Mouse (Mus musculus): ENCODE results near the gene Slc27a5. TPM values are rescaled to one million over a fixed set of nuclear protein-coding genes. Genes with fewer than 3 reads are reported as not detected.
A peak's percentile ranks its signal among the peaks of the same experiment; 100 is the strongest.

Slc27a5 gene
- total and polyA plus RNA-seq, 3 experiments = 0.13 TPM; not detected in 2

DNA sequence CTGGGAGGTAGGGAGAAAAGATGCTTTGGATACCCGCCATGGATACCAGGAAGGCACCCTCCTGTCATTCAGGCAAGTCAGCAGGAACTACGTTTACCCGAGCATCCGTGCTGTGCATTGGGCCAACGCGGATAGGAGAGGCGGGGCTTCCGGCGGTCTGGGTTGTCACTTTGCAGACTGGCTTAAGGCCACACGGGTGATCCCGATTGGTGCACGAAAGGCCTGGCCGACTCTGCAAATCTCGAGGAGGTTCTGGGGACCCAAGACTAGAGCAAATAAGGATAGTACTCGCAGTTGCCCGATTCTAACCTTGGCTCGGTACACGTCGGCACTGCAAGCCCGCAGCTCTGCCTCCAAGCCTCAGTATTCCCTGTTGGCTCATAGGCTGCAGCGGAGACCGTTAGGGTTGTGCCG is 32.3 kb downstream of the Slc27a5 start, which contains the start of gene Zfp324:
Zfp324 (plus strand) TSS at position 161 of the 414 bp plus-strand sequence.
- Histone ChIP-seq H3K9ac (ENCODE audit: control insufficient read depth, low read depth, low read length, poor library complexity, severe bottlenecking) (peak within 1 kb of the TSS; percentile 84), H3K27me3 (ENCODE audit: control insufficient read depth in 1 of 2, insufficient read depth in 2 of 2, low read length in 2 of 2) (no peaks in the 10 kb centered on the region), H3K27ac (ENCODE audit: control insufficient read depth, low read depth, low read length) (peak within 1 kb of the TSS; percentile 83), H3K4me1 (ENCODE audit: control insufficient read depth in 1 of 2, insufficient read depth in 2 of 2, low read length in 2 of 2) (peaks cover 2 to 21% of the 10 kb centered on the region in 2 experiments; a peak in 2 of 4 replicates), H3K79me2 (ENCODE audit: control insufficient read depth, insufficient read depth, low read length, poor library complexity) (peaks cover 6% of the 10 kb centered on the region), H3K36me3 (ENCODE audit: control insufficient read depth in 1 of 2, insufficient read depth in 2 of 2, low read length in 2 of 2) (peaks cover 0 to 14% of the 10 kb centered on the region in 2 experiments; a peak in 2 of 4 replicates), H3K4me3 (ENCODE audit: control insufficient read depth in 1 of 2, insufficient read depth in 1 of 2, low read depth in 2 of 2, low read length in 2 of 2) (peak within 1 kb of the TSS; percentile 79 to 84), H3K9me3 (replicated peaks; ENCODE audit: insufficient read depth, low read length) (no peaks in the 10 kb centered on the region)
- TF ChIP-seq POLR2A (IDR thresholded peaks at IDR 0.05; ENCODE audit: control insufficient read depth in 1 of 2, insufficient read depth in 1 of 2, low read depth in 1 of 2, low read length in 2 of 2, poor library complexity in 1 of 2) (peak; percentile 48 to 79; a peak in 3 of 4 replicates), ZMIZ1 (IDR thresholded peaks at IDR 0.05; ENCODE audit: low read depth, low read length) (peak; percentile 72; the same call in 1 of the 2 replicates), RCOR1 (IDR thresholded peaks at IDR 0.05; ENCODE audit: low read depth, low read length) (no peak), ETS1 (IDR thresholded peaks at IDR 0.05; ENCODE audit: low read depth, low read length) (no peak), ZNF384 (IDR thresholded peaks at IDR 0.05; ENCODE audit: low read depth, low read length) (0 out of 2 replicates have a peak, but pooled peaks have one; percentile 9), TBP (IDR thresholded peaks at IDR 0.05; ENCODE audit: low read depth, low read length) (peak; percentile 73), HCFC1 (IDR thresholded peaks at IDR 0.05; ENCODE audit: low read depth, low read length) (peak; percentile 78), NRF1 (IDR thresholded peaks at IDR 0.05; ENCODE audit: insufficient read depth, low read depth, low read length, poor library complexity, severe bottlenecking) (no peak), USF2 (IDR thresholded peaks at IDR 0.05; ENCODE audit: borderline replicate concordance in 1 of 2, insufficient read depth in 1 of 2, low read depth in 1 of 2, low read length in 2 of 2) (no peak), MYC (IDR thresholded peaks at IDR 0.05; ENCODE audit: low read depth, low read length) (no peak), ZC3H11A (IDR thresholded peaks at IDR 0.05; ENCODE audit: low read depth, low read length) (no peak), NELFE (IDR thresholded peaks at IDR 0.05; ENCODE audit: low read depth, low read length) (peak; percentile 74), UBTF (IDR thresholded peaks at IDR 0.05; ENCODE audit: borderline replicate concordance, insufficient read depth, low read depth, low read length) (0 out of 2 replicates have a peak, but pooled peaks have one; percentile 32), ZKSCAN1 (IDR thresholded peaks at IDR 0.05; ENCODE audit: low read depth, low read length) (no peak), SIN3A (IDR thresholded peaks at IDR 0.05; ENCODE audit: low read length) (peak; percentile 69), POLR2AphosphoS2 (IDR thresholded peaks at IDR 0.05; ENCODE audit: low read length) (peak; percentile 35; the same call in 1 of the 2 replicates), ELF1 (IDR thresholded peaks at IDR 0.05; ENCODE audit: low read depth, low read length) (peak; percentile 72), TCF12 (IDR thresholded peaks at IDR 0.05; ENCODE audit: low read depth, low read length) (peak; percentile 35; the same call in 1 of the 2 replicates)
- DNase-seq (ENCODE audit: low read depth, low spot score) = peak; percentile 96

DNA sequence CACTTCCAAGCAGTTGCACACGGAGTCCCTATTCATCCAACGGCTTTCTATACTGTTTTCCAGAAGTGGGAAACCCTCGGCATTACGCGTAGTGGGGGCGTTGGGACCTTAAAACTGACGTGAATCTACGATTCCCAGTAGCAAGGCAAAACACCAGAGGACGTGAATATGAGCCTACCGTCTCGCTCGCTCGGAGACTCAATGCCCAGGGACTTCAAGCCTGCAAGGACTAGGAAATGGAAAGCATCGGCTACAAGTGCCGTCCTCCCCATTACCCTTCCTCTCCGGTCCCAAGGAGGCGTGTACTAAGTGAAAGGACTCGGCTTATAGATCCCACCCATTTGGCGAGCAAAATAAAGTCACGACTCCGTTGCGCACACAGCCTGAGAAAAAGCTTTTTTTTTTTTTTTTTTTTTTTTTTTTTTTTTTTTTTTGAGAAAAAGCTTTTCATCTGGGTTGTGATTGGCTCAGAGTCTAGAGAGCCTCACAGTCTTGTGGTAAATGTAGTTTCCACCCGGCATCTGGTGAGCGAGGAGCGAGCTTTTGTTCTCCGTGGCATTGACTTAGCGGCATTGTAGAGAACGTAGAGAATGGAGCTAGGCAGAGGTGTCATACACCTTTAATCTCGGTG is 36.4 kb downstream of the Slc27a5 start:
- peak overlapping the region; percentile 84 for H3K27ac ChIP-seq (ENCODE audit: control insufficient read depth, low read depth, low read length)
- H3K9ac ChIP-seq (ENCODE audit: control insufficient read depth, low read depth, low read length, poor library complexity, severe bottlenecking) = peak overlapping the region; percentile 90
- H3K79me2 ChIP-seq (ENCODE audit: control insufficient read depth, insufficient read depth, low read length, poor library complexity) = peaks cover 2% of the 10 kb centered on the region; the same call in 1 of the 2 replicates
- H3K4me3 ChIP-seq (ENCODE audit: control insufficient read depth in 1 of 2, insufficient read depth in 1 of 2, low read depth in 2 of 2, low read length in 2 of 2) = peak overlapping the region; percentile 88 to 99
- H3K27me3 ChIP-seq (ENCODE audit: control insufficient read depth in 1 of 2, insufficient read depth in 2 of 2, low read length in 2 of 2) = no peaks in the 10 kb centered on the region
- H3K36me3 ChIP-seq (ENCODE audit: control insufficient read depth in 1 of 2, insufficient read depth in 2 of 2, low read length in 2 of 2) = peaks cover 0 to 12% of the 10 kb centered on the region in 2 experiments; a peak in 2 of 4 replicates
- H3K4me1 ChIP-seq (ENCODE audit: control insufficient read depth in 1 of 2, insufficient read depth in 2 of 2, low read length in 2 of 2) = peaks cover 2 to 16% of the 10 kb centered on the region in 2 experiments
- H3K9me3 ChIP-seq (replicated peaks; ENCODE audit: insufficient read depth, low read length) = no peaks in the 10 kb centered on the region
- DNase-seq (ENCODE audit: low read depth, low spot score) = peak; percentile 94
- no peak for TF ChIP-seq TCF12 (IDR thresholded peaks at IDR 0.05; ENCODE audit: low read depth, low read length)
- no peak for TF ChIP-seq MAFK (IDR thresholded peaks at IDR 0.05; ENCODE audit: borderline replicate concordance, low read depth, low read length)
- peak; percentile 91 for TF ChIP-seq TBP (IDR thresholded peaks at IDR 0.05; ENCODE audit: low read depth, low read length)
- no peak for TF ChIP-seq JUND (IDR thresholded peaks at IDR 0.05; ENCODE audit: low read depth, low read length)
- peak; percentile 73 for TF ChIP-seq NELFE (IDR thresholded peaks at IDR 0.05; ENCODE audit: low read depth, low read length)
- TF ChIP-seq GABPA (IDR thresholded peaks at IDR 0.05; ENCODE audit: low read depth, low read length) = no peak
- peak; percentile 56 for TF ChIP-seq NRF1 (IDR thresholded peaks at IDR 0.05; ENCODE audit: insufficient read depth, low read depth, low read length, poor library complexity, severe bottlenecking)
- no peak for TF ChIP-seq MEF2A (IDR thresholded peaks at IDR 0.05; ENCODE audit: extremely low read depth, insufficient replicate concordance, low read depth, low read length, poor library complexity, severe bottlenecking)
- TF ChIP-seq USF2 (IDR thresholded peaks at IDR 0.05; ENCODE audit: borderline replicate concordance in 1 of 2, insufficient read depth in 1 of 2, low read depth in 1 of 2, low read length in 2 of 2) = no peak
- peak; percentile 85; the same call in 1 of the 2 replicates for TF ChIP-seq ZKSCAN1 (IDR thresholded peaks at IDR 0.05; ENCODE audit: low read depth, low read length)
- no peak for TF ChIP-seq RAD21 (IDR thresholded peaks at IDR 0.05; ENCODE audit: low read depth, low read length)
- TF ChIP-seq MYC (IDR thresholded peaks at IDR 0.05; ENCODE audit: low read depth, low read length) = 0 out of 2 replicates have a peak, but pooled peaks have one; percentile 64
- peak; percentile 77 for TF ChIP-seq ZMIZ1 (IDR thresholded peaks at IDR 0.05; ENCODE audit: low read depth, low read length)
- no peak for TF ChIP-seq CHD1 (IDR thresholded peaks at IDR 0.05; ENCODE audit: low read depth, low read length)
- TF ChIP-seq ETS1 (IDR thresholded peaks at IDR 0.05; ENCODE audit: low read depth, low read length) = peak; percentile 63
- TF ChIP-seq HCFC1 (IDR thresholded peaks at IDR 0.05; ENCODE audit: low read depth, low read length) = peak; percentile 95
- TF ChIP-seq SIN3A (IDR thresholded peaks at IDR 0.05; ENCODE audit: low read length) = peak; percentile 95
- peak; percentile 93 for TF ChIP-seq MXI1 (IDR thresholded peaks at IDR 0.05; ENCODE audit: low read depth, low read length)
- peak in 1 of 2 experiments; percentile 66; a peak in 2 of 4 replicates for TF ChIP-seq POLR2A (IDR thresholded peaks at IDR 0.05; ENCODE audit: control insufficient read depth in 1 of 2, insufficient read depth in 1 of 2, low read depth in 1 of 2, low read length in 2 of 2, poor library complexity in 1 of 2)

All from MEL (cell line).